Mouse (Mus musculus) stomach, embryonic 14.5 days (tissue): ENCODE measurements at regions not wholly inside any gene's neighbourhood (a gene's known extent, or its start where the extent isn't known, plus 50 kb on each side); places are given as distances from the start of the nearest gene placed in this dataset.

Source experiments
- ATAC-seq: fragments of 200-750 bp; cut with Nextera tagmentation; 2 replicates; pipeline ENCODE4 v1.8.0; 2017; ENCODE audit warnings: low read depth, moderate TSS enrichment; ENCODE audit not compliant: insufficient number of reproducible peaks, insufficient read depth, low FRiP score
- H3K27ac ChIP-seq: fragments of 300-500 bp; sonication (generic); 2 replicates; pipeline ENCODE4 v1.5.1; 2014; ENCODE audit warnings: mild to moderate bottlenecking, low read length, moderate library complexity, mixed read lengths
- H3K27me3 ChIP-seq: fragments of 300-500 bp; sonication (generic); 2 replicates; pipeline ENCODE4 v1.6.1; 2014; ENCODE audit warnings: low read length, control low read depth, mixed read lengths; ENCODE audit not compliant: control insufficient read depth, insufficient read depth
- H3K36me3 ChIP-seq: fragments of 300-500 bp; sonication (generic); 2 replicates; pipeline ENCODE4 v1.6.1; 2014; ENCODE audit warnings: mild to moderate bottlenecking, control low read depth, low read length, moderate library complexity, mixed read lengths; ENCODE audit not compliant: control insufficient read depth, insufficient read depth
- H3K4me1 ChIP-seq: fragments of 300-500 bp; sonication (generic); 2 replicates; pipeline ENCODE4 v1.6.1; 2014; ENCODE audit warnings: low read length, control low read depth, mixed read lengths; ENCODE audit not compliant: control insufficient read depth, insufficient read depth
- H3K4me2 ChIP-seq: fragments of 300-500 bp; sonication (generic); replicated peaks from 2 replicates; pipeline ENCODE4 v1.6.1; 2014; ENCODE audit warnings: low read depth, low read length, control low read depth
- H3K4me3 ChIP-seq: fragments of 300-500 bp; sonication (generic); 2 replicates; pipeline ENCODE4 v1.5.1; 2014; ENCODE audit warnings: low read depth, low read length, control low read depth
- H3K9ac ChIP-seq: fragments of 300-500 bp; sonication (generic); replicated peaks from 2 replicates; pipeline ENCODE4 v1.6.1; 2014; ENCODE audit warnings: low read depth, mild to moderate bottlenecking, control low read depth, low read length, moderate library complexity, mixed read lengths
- H3K9me3 ChIP-seq: fragments of 300-500 bp; sonication (generic); 2 replicates; pipeline ENCODE4 v1.6.1; 2016; ENCODE audit warnings: low read depth, low read length, control low read depth; ENCODE audit not compliant: control insufficient read depth
- WGBS: fragments of 180-500 bp; shearing (Covaris S2); extraction: QIAGEN DNeasy Blood & Tissue Kit; methylation state at CpG from one replicate; pipeline ENCODE4 v1.1.7; 2014; 5-methylcytosine and 5-hydroxymethylcytosine counted together

DNA sequence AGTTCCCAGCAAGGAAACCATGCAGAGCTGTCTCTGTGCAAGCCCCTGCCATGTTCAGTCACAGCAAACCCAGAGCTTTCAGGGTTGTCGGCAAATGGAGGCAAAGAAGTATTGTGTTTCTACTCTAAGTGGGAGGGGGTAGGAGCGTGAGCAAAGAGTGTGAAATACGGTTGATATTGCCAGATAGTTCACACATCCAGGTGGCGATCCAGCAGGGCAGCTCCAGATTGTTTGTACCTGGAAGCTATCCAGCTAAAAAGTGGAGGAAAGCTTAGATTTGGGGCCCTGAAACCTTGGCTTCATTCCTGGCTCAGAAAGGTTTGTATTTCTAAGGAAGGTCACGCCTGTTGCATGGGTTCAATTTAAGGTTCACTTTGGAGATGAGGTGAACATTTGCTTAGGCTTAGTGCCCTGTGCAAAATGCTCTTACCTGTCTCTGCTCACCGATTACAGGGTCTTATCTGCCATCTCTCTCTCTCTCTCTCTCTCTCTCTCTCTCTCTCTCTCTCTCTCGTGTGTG lies 78.1 kb upstream of the Daam1 start:
- no peak overlapping the region for H3K9ac ChIP-seq
- H3K4me1 ChIP-seq: peaks cover 12% of the 10 kb centered on the region; the same call in 1 of the 2 replicates
- ATAC-seq: no peak
- no peaks in the 10 kb centered on the region for H3K27me3 ChIP-seq
- 35% methylated on average over 7 of the region's 7 CpGs for WGBS
- H3K9me3 ChIP-seq: no peaks in the 10 kb centered on the region
- H3K27ac ChIP-seq: peak overlapping the region; percentile 35; the same call in 1 of the 2 replicates
- no peak overlapping the region for H3K4me3 ChIP-seq
- H3K4me2 ChIP-seq: no peak overlapping the region
- no peaks in the 10 kb centered on the region for H3K36me3 ChIP-seq

DNA sequence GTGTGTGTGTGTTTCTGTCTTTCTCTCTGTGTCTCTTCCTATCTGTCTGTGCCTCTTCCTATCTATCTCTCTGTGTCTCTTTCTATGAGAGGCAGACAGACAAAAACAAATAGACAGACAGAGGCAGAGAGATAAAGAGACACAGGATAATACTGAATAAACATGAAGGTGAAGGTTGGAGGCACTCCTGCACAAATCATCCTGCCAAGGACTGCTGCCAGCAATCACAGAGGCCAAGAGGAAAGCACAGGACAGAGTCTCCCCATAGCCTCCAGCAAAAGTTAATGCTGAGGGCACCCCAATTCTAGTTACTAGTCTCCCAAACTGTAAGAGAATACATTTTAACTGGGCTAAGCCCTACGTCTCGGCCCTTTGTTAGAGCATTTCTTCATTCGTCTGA lies 77.6 kb upstream of the Daam1 start:
- no peaks in the 10 kb centered on the region for H3K36me3 ChIP-seq
- H3K4me2 ChIP-seq: no peak overlapping the region
- H3K9me3 ChIP-seq: no peaks in the 10 kb centered on the region
- ATAC-seq: no peak
- WGBS: 76% methylated on average over 3 of the region's 3 CpGs
- H3K4me1 ChIP-seq: peaks cover 12% of the 10 kb centered on the region; the same call in 1 of the 2 replicates
- H3K27me3 ChIP-seq: no peaks in the 10 kb centered on the region
- no peak overlapping the region for H3K4me3 ChIP-seq
- no peak overlapping the region for H3K9ac ChIP-seq
- no peak overlapping the region; the same call in 1 of the 2 replicates for H3K27ac ChIP-seq

GRCm38 (mm10) chr12:71763194-71763593 lies 67.7 kb upstream of the Daam1 start:
- Histone ChIP-seq H3K4me3 (no peak overlapping the region), H3K9me3 (no peaks in the 10 kb centered on the region), H3K27me3 (no peaks in the 10 kb centered on the region), H3K27ac (no peak overlapping the region), H3K4me1 (no peaks in the 10 kb centered on the region), H3K4me2 (no peak overlapping the region), H3K9ac (no peak overlapping the region), H3K36me3 (no peaks in the 10 kb centered on the region)
- no peak for ATAC-seq
- WGBS: 68% methylated on average over 4 of the region's 4 CpGs

GRCm38 (mm10) chr12:71766086-71766485 lies 64.8 kb upstream of the Daam1 start:
- no peak overlapping the region for H3K4me2 ChIP-seq
- H3K9me3 ChIP-seq: no peaks in the 10 kb centered on the region
- no peak overlapping the region for H3K27ac ChIP-seq
- no peaks in the 10 kb centered on the region for H3K27me3 ChIP-seq
- ATAC-seq: no peak
- WGBS: 94% methylated on average over 4 of the region's 4 CpGs
- no peak overlapping the region for H3K9ac ChIP-seq
- no peaks in the 10 kb centered on the region for H3K4me1 ChIP-seq
- H3K4me3 ChIP-seq: no peak overlapping the region
- H3K36me3 ChIP-seq: no peaks in the 10 kb centered on the region

- H3K4me3 ChIP-seq: no peak overlapping the region
- no peaks in the 10 kb centered on the region for H3K4me1 ChIP-seq
- no peak overlapping the region for H3K4me2 ChIP-seq
- 100% methylated on average over 1 of the region's 1 CpGs for WGBS
- H3K9me3 ChIP-seq: no peaks in the 10 kb centered on the region
- no peaks in the 10 kb centered on the region for H3K27me3 ChIP-seq
- no peaks in the 10 kb centered on the region for H3K36me3 ChIP-seq
- H3K27ac ChIP-seq: no peak overlapping the region
- no peak for ATAC-seq
- no peak overlapping the region for H3K9ac ChIP-seq
Measured at GRCm38 (mm10) chr12:71766636-71767035, 64.2 kb upstream of the Daam1 start.

- Histone ChIP-seq H3K36me3 (no peaks in the 10 kb centered on the region), H3K4me1 (no peaks in the 10 kb centered on the region), H3K27me3 (no peaks in the 10 kb centered on the region), H3K9ac (no peak overlapping the region), H3K4me2 (no peak overlapping the region), H3K27ac (no peak overlapping the region), H3K9me3 (no peaks in the 10 kb centered on the region), H3K4me3 (no peak overlapping the region)
- ATAC-seq: no peak
- 40% methylated on average over 3 of the region's 3 CpGs for WGBS
Measured at GRCm38 (mm10) chr12:71767896-71768295, 63.0 kb upstream of the Daam1 start.

- no peak for ATAC-seq
- H3K4me3 ChIP-seq: peak overlapping the region; percentile 12; the same call in 1 of the 2 replicates
- 3% methylated on average over 12 of the region's 12 CpGs for WGBS
- H3K9ac ChIP-seq: no peak overlapping the region
- H3K9me3 ChIP-seq: no peaks in the 10 kb centered on the region
- H3K36me3 ChIP-seq: no peaks in the 10 kb centered on the region
- H3K27me3 ChIP-seq: no peaks in the 10 kb centered on the region
- peak overlapping the region; percentile 48 for H3K4me2 ChIP-seq
- H3K27ac ChIP-seq: no peak overlapping the region
- H3K4me1 ChIP-seq: no peaks in the 10 kb centered on the region
Measured at GRCm38 (mm10) chr12:71768471-71768870, 62.4 kb upstream of the Daam1 start.

- H3K9me3 ChIP-seq: no peaks in the 10 kb centered on the region
- H3K27ac ChIP-seq: no peak overlapping the region
- peak overlapping the region; percentile 48 for H3K4me2 ChIP-seq
- H3K9ac ChIP-seq: no peak overlapping the region
- no peaks in the 10 kb centered on the region for H3K27me3 ChIP-seq
- peak overlapping the region; percentile 12; the same call in 1 of the 2 replicates for H3K4me3 ChIP-seq
- 26% methylated on average over 9 of the region's 9 CpGs for WGBS
- no peaks in the 10 kb centered on the region for H3K4me1 ChIP-seq
- no peaks in the 10 kb centered on the region for H3K36me3 ChIP-seq
- ATAC-seq: no peak
Measured at GRCm38 (mm10) chr12:71768890-71769289, 62.0 kb upstream of the Daam1 start.

DNA sequence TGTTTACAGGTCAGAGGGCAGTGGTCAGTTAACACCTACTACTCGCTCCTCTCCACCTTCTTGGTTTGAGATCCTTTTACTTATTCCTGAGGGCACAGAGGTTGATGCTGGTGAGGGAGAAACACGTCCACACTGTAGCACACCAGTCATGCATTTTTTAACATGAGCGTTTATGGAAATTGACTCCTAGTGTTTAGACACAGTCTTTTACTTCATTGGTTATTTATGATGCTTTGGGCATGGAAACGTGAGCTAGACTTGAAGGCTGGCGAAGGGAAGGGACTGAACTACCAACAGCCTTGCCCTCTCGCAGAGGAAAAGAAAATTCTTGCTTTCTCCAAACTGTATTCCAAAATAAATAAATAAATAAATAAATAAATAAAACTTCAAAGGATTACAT lies 61.6 kb upstream of the Daam1 start:
- 63% methylated on average over 6 of the region's 6 CpGs for WGBS
- Histone ChIP-seq H3K36me3 (no peaks in the 10 kb centered on the region), H3K27ac (no peak overlapping the region), H3K27me3 (no peaks in the 10 kb centered on the region), H3K9ac (no peak overlapping the region), H3K4me2 (no peak overlapping the region; the same call in 1 of the 2 replicates), H3K4me3 (no peak overlapping the region), H3K4me1 (no peaks in the 10 kb centered on the region), H3K9me3 (no peaks in the 10 kb centered on the region)
- no peak for ATAC-seq
